Mouse (Mus musculus) limb, embryonic 14.5 days (tissue): ENCODE measurements at regions not wholly inside any gene's neighbourhood (a gene's known extent, or its start where the extent isn't known, plus 50 kb on each side); places are given as distances from the start of the nearest gene placed in this dataset.

Source experiments
- ATAC-seq: fragments of 200-750 bp; cut with Nextera tagmentation; 2 replicates; pipeline ENCODE4 v1.8.0; 2017; ENCODE audit warnings: low read depth, moderate number of reproducible peaks, moderate TSS enrichment; ENCODE audit not compliant: low FRiP score
- DNase-seq: peaks from one replicate; pipeline ENCODE4 v3.0.0-alpha.2; 2015; ENCODE audit warnings: low spot score
- H3K27ac ChIP-seq: fragments of 300-500 bp; sonication (generic); replicated peaks from 2 replicates; pipeline ENCODE4 v1.5.1; 2014; ENCODE audit warnings: low read depth, mild to moderate bottlenecking, low read length, moderate library complexity, mixed read lengths
- H3K27me3 ChIP-seq: fragments of 300-500 bp; sonication (generic); 2 replicates; pipeline ENCODE4 v1.6.1; 2014; ENCODE audit warnings: low read length, mixed read lengths; ENCODE audit not compliant: control insufficient read depth, insufficient read depth
- H3K36me3 ChIP-seq: fragments of 300-500 bp; sonication (generic); 2 replicates; pipeline ENCODE4 v1.6.1; 2014; ENCODE audit warnings: mild to moderate bottlenecking, low read length, moderate library complexity, mixed read lengths; ENCODE audit not compliant: control insufficient read depth, insufficient read depth
- H3K4me1 ChIP-seq: fragments of 300-500 bp; sonication (generic); 2 replicates; pipeline ENCODE4 v1.6.1; 2014; ENCODE audit warnings: antibody characterized with exemption, low read length, mixed read lengths; ENCODE audit not compliant: control insufficient read depth, insufficient read depth
- H3K4me2 ChIP-seq: fragments of 300-500 bp; sonication (generic); replicated peaks from 2 replicates; pipeline ENCODE4 v1.6.1; 2014; ENCODE audit warnings: low read depth, mild to moderate bottlenecking, low read length, moderate library complexity; ENCODE audit not compliant: severe bottlenecking
- H3K4me3 ChIP-seq: fragments of 300-500 bp; sonication (generic); replicated peaks from 2 replicates; pipeline ENCODE4 v1.5.1; 2014; ENCODE audit warnings: low read length
- H3K9ac ChIP-seq: fragments of 300-500 bp; sonication (generic); 2 replicates; pipeline ENCODE4 v1.6.1; 2014; ENCODE audit warnings: mild to moderate bottlenecking, low read depth, low read length, moderate library complexity; ENCODE audit not compliant: severe bottlenecking
- H3K9me3 ChIP-seq: fragments of 300-500 bp; sonication (generic); 2 replicates; pipeline ENCODE4 v1.6.1; 2016; ENCODE audit warnings: low read length; ENCODE audit not compliant: control insufficient read depth
- POLR2A ChIP-seq: fragments of 200-500 bp; IDR thresholded peaks from 2 replicates; pipeline ENCODE4 v1.8.0; 2012; ENCODE audit warnings: inconsistent platforms, mild to moderate bottlenecking, moderate library complexity, borderline replicate concordance; ENCODE audit not compliant: insufficient read depth, insufficient read length; ENCODE audit errors: extremely low read depth
- WGBS: fragments of 180-500 bp; shearing (Covaris S2); extraction: QIAGEN DNeasy Blood & Tissue Kit; methylation state at CpG from one replicate; pipeline ENCODE4 v1.1.7; 2014; 5-methylcytosine and 5-hydroxymethylcytosine counted together

GRCm38 (mm10) chr11:38938124-38938883 is 1702.5 kb upstream of the Tenm2 start:
- Histone ChIP-seq H3K9me3 (no peaks in the 10 kb centered on the region), H3K9ac (no peak overlapping the region), H3K4me3 (no peak overlapping the region), H3K4me1 (no peaks in the 10 kb centered on the region), H3K27ac (no peak overlapping the region), H3K27me3 (no peaks in the 10 kb centered on the region), H3K36me3 (no peaks in the 10 kb centered on the region), H3K4me2 (no peak overlapping the region)
- DNase-seq: peak; percentile 39
- ATAC-seq: no peak
- WGBS: 42% methylated on average over 9 of the region's 9 CpGs
- no peak for TF ChIP-seq POLR2A
